Mouse (Mus musculus) heart, postnatal 0 days (tissue): ENCODE measurements at regions not wholly inside any gene's neighbourhood (a gene's known extent, or its start where the extent isn't known, plus 50 kb on each side); places are given as distances from the start of the nearest gene placed in this dataset.

Experiments
- CTCF ChIP-seq: IDR thresholded peaks from 2 replicates; pipeline ENCODE4 v1.5.1; 2016; ENCODE audit warnings: antibody characterized with exemption, control low read depth, low read depth
- EP300 ChIP-seq: IDR thresholded peaks from 2 replicates; pipeline ENCODE4 v1.6.1; 2016; ENCODE audit warnings: antibody characterized with exemption, low read depth

GRCm38 (mm10) chr12:68577453-68577852 is 581.5 kb downstream of the Rps29 start:
- no peak for TF ChIP-seq EP300
- TF ChIP-seq CTCF, result no peak
